Mouse (Mus musculus) left cerebral cortex, postnatal 36 days (tissue): ENCODE data around the gene Mecr. TPM values are rescaled to one million over a fixed set of nuclear protein-coding genes. Genes with fewer than 3 reads are reported as not detected.

Experiments used
- DNase-seq, 2 experiments: peaks; one replicate each; pipeline ENCODE4 v3.0.0; 2021 to 2022; ENCODE audit warnings: low spot score in 2 of 2, mixed read lengths in 1 of 2
- intact Hi-C: fragments of 180-260 bp; cut with DNase I; formaldehyde crosslinking; loops from one replicate; pipeline ENCODE4 v1.15.1; 2025
- total RNA-seq, 2 experiments: library from RNA; stranded (reverse); gene quantifications; 2 replicates each; pipeline ENCODE4 v1.2.3; 2021

The Mecr gene
- total RNA-seq, 2 experiments from 2014 or later, result 27.1 to 32.4 TPM

- intact Hi-C loops, result loop anchor here (5.0 kb wide), 2 partner anchors 46 to 161 kb away; partner anchors contain the start of gene Epb41
- no peak for DNase-seq
These were observed 72.6 kb downstream of the Mecr start for GRCm38 (mm10) chr4:131915821-131916328.

GRCm38 (mm10) chr4:131916425-131916824, 73.2 kb downstream of the Mecr start:
- peak; percentile 62 to 69 for DNase-seq
- intact Hi-C loops, result loop anchor here (5.0 kb wide), 2 partner anchors 46 to 161 kb away; partner anchors contain the start of gene Epb41

GRCm38 (mm10) chr4:131917010-131917555, 73.8 kb downstream of the Mecr start:
- no peak for DNase-seq
- intact Hi-C loops, result loop anchor here (5.0 kb wide), 2 partner anchors 45 to 160 kb away; partner anchors contain the start of gene Epb41

Other genes with a start within 250 kb of the Mecr start
- gene Ptpru, start 5.2 kb upstream of the Mecr start, total RNA-seq, result 10 to 100 TPM; 44.6 to 57.4 TPM
- gene Srsf4, start 30.1 kb downstream of the Mecr start, total RNA-seq, result 10 to 100 TPM; 70.3 to 76.8 TPM
- gene Tmem200b, start 78.3 kb downstream of the Mecr start, total RNA-seq, result 10 to 100 TPM in 1 of 2 experiments, 1 to 10 TPM in 1; 8.2 to 11.0 TPM
- under 1 TPM in 1 of 2 experiments, not detected in 1; 0.22 TPM for gene Gm10300, start 231.2 kb downstream of the Mecr start, total RNA-seq
- 10 to 100 TPM; 36.5 to 44.3 TPM for gene Epb41, start 231.9 kb downstream of the Mecr start, total RNA-seq